Mouse (Mus musculus): ENCODE data around the gene Rpl15. TPM values are rescaled to one million over a fixed set of nuclear protein-coding genes. Genes with fewer than 3 reads are reported as not detected.
"Not testable (repeated sequence)": the region's sequence is repeated elsewhere in the genome, so short reads cannot be mapped to it uniquely, and the experiment has no call there.

Rpl15 gene
- total and polyA plus RNA-seq, 3 experiments: 1,059 to 2,467 (median 2,059) TPM

GRCm38 (mm10) chr14:18269947-18270528 is 1.2 kb downstream of the Rpl15 start:
- Histone ChIP-seq H3K36me3 (replicated peaks in 1 of 2; ENCODE audit: control insufficient read depth in 1 of 2, insufficient read depth in 1 of 2, low read length in 1 of 2) (peaks cover 17 to 37% of the 10 kb centered on the region in 2 experiments), H3K4me2 (ENCODE audit: insufficient read depth, low read depth, poor library complexity, severe bottlenecking) (peak overlapping the region; percentile 11; the same call in 1 of the 2 replicates), H3K4me3 (replicated peaks in 1 of 3; ENCODE audit: low read depth in 2 of 3, low read length in 2 of 3, poor library complexity in 1 of 3) (peak overlapping the region; percentile 93 to 100 (median 98)), H3K4me1 (ENCODE audit: control insufficient read depth in 1 of 2, insufficient read depth in 2 of 2) (peaks cover 0 to 19% of the 10 kb centered on the region in 2 experiments; a peak in 2 of 4 replicates), H3K27ac (ENCODE audit: insufficient read depth, low read depth) (peak overlapping the region; percentile 47), H3K9ac (ENCODE audit: insufficient read depth, low read depth) (peak overlapping the region; percentile 88), H3K79me2 (replicated peaks; ENCODE audit: control insufficient read depth, extremely low read depth, insufficient read depth, poor library complexity, severe bottlenecking) (peaks cover 22% of the 10 kb centered on the region)
- H3K27me3 ChIP-seq (replicated peaks); DNase-seq (ENCODE audit: extremely low read depth); H3K9me3 ChIP-seq (replicated peaks; ENCODE audit: low read length); dilution Hi-C loops (cut with MboI; ENCODE audit: extremely low pct_ligation_motif_present, extremely low pct_unique_long_range_greater_than_20kb, low sequenced_read_pairs): not testable (repeated sequence)
- in situ Hi-C loops (cut with MboI; ENCODE audit: low pct_ligation_motif_present, low pct_unique_long_range_greater_than_20kb, low sequenced_read_pairs): loop anchor here (5.0 kb wide), 1 partner anchor 33 kb away; the partner anchor contains the start of gene Nr1d2
- peak; percentile 72 for TF ChIP-seq CHD1 (IDR thresholded peaks at IDR 0.05; ENCODE audit: low read depth, low read length)

GRCm38 (mm10) chr14:18263427-18263826 is 7.8 kb downstream of the Rpl15 start:
- peaks cover 4% of the 10 kb centered on the region; the same call in 1 of the 2 replicates for H3K79me2 ChIP-seq (replicated peaks; ENCODE audit: control insufficient read depth, extremely low read depth, insufficient read depth, poor library complexity, severe bottlenecking)
- peaks cover 14 to 30% of the 10 kb centered on the region in 2 experiments for H3K36me3 ChIP-seq (replicated peaks in 1 of 2; ENCODE audit: control insufficient read depth in 1 of 2, insufficient read depth in 1 of 2, low read length in 1 of 2)
- H3K4me1 ChIP-seq (ENCODE audit: control insufficient read depth in 1 of 2, insufficient read depth in 2 of 2): peaks cover 0 to 10% of the 10 kb centered on the region in 2 experiments; a peak in 2 of 4 replicates
- no peak overlapping the region for H3K9ac ChIP-seq (ENCODE audit: insufficient read depth, low read depth)
- H3K9me3 ChIP-seq (replicated peaks; ENCODE audit: low read length): no peaks in the 10 kb centered on the region
- no peaks in the 10 kb centered on the region for H3K27me3 ChIP-seq (replicated peaks)
- in situ Hi-C loops (cut with MboI; ENCODE audit: low pct_ligation_motif_present, low pct_unique_long_range_greater_than_20kb, low sequenced_read_pairs): no loop called here
- H3K4me3 ChIP-seq (replicated peaks in 1 of 3; ENCODE audit: low read depth in 2 of 3, low read length in 2 of 3, poor library complexity in 1 of 3): no peak overlapping the region
- no peak for DNase-seq (ENCODE audit: extremely low read depth)
- dilution Hi-C loops (cut with MboI; ENCODE audit: extremely low pct_ligation_motif_present, extremely low pct_unique_long_range_greater_than_20kb, low sequenced_read_pairs): no loop called here
- no peak for TF ChIP-seq MXI1 (IDR thresholded peaks at IDR 0.05; ENCODE audit: low read depth, low read length)
- H3K27ac ChIP-seq (ENCODE audit: insufficient read depth, low read depth): no peak overlapping the region
- H3K4me2 ChIP-seq (ENCODE audit: insufficient read depth, low read depth, poor library complexity, severe bottlenecking): no peak overlapping the region

GRCm38 (mm10) chr14:18261203-18261602 is 10.0 kb downstream of the Rpl15 start:
- dilution Hi-C loops (cut with MboI; ENCODE audit: extremely low pct_ligation_motif_present, extremely low pct_unique_long_range_greater_than_20kb, low sequenced_read_pairs) (no loop called here), in situ Hi-C loops (cut with MboI; ENCODE audit: low pct_ligation_motif_present, low pct_unique_long_range_greater_than_20kb, low sequenced_read_pairs) (no loop called here)
- Histone ChIP-seq H3K27ac (ENCODE audit: insufficient read depth, low read depth) (no peak overlapping the region), H3K79me2 (replicated peaks; ENCODE audit: control insufficient read depth, extremely low read depth, insufficient read depth, poor library complexity, severe bottlenecking) (no peaks in the 10 kb centered on the region), H3K4me1 (ENCODE audit: control insufficient read depth in 1 of 2, insufficient read depth in 2 of 2) (no peaks in the 10 kb centered on the region), H3K9me3 (replicated peaks; ENCODE audit: low read length) (no peaks in the 10 kb centered on the region), H3K27me3 (replicated peaks) (no peaks in the 10 kb centered on the region), H3K9ac (ENCODE audit: insufficient read depth, low read depth) (no peak overlapping the region), H3K4me3 (replicated peaks in 1 of 3; ENCODE audit: low read depth in 2 of 3, low read length in 2 of 3, poor library complexity in 1 of 3) (no peak overlapping the region), H3K4me2 (ENCODE audit: insufficient read depth, low read depth, poor library complexity, severe bottlenecking) (no peak overlapping the region), H3K36me3 (replicated peaks in 1 of 2; ENCODE audit: control insufficient read depth in 1 of 2, insufficient read depth in 1 of 2, low read length in 1 of 2) (peaks cover 0 to 14% of the 10 kb centered on the region in 2 experiments)
- TF ChIP-seq PAX5 (IDR thresholded peaks at IDR 0.05; ENCODE audit: low read length) (no peak), CTCF (conservative IDR thresholded peaks at IDR 0.05 in 1 of 2, IDR thresholded peaks at IDR 0.05 in 1 of 2; ENCODE audit: low read depth in 2 of 2, low read length in 2 of 2) (peak in 1 of 2 experiments; percentile 23; a peak in 1 of 4 replicates), GABPA (IDR thresholded peaks at IDR 0.05; ENCODE audit: insufficient replicate concordance, low read depth, low read length) (no peak), ZNF384 (IDR thresholded peaks at IDR 0.05; ENCODE audit: low read depth, low read length) (no peak), USF1 (IDR thresholded peaks at IDR 0.05; ENCODE audit: low read depth, low read length) (no peak), UBTF (IDR thresholded peaks at IDR 0.05; ENCODE audit: low read depth, low read length) (no peak), E2F4 (IDR thresholded peaks at IDR 0.05; ENCODE audit: insufficient replicate concordance, low read depth, low read length) (no peak), BHLHE40 (IDR thresholded peaks at IDR 0.05; ENCODE audit: low read depth, low read length) (no peak), ETS1 (conservative IDR thresholded peaks at IDR 0.05; ENCODE audit: low read depth, low read length) (no peak), RAD21 (IDR thresholded peaks at IDR 0.05; ENCODE audit: low read depth, low read length) (peak; percentile 5), KAT2A (IDR thresholded peaks at IDR 0.05; ENCODE audit: insufficient replicate concordance, low read length) (no peak)
- no peak for DNase-seq (ENCODE audit: extremely low read depth)

Data from CH12.LX (cell line).